Mouse (Mus musculus): ENCODE results near the gene Wnt9b. TPM values are rescaled to one million over a fixed set of nuclear protein-coding genes. Genes with fewer than 3 reads are reported as not detected.
A peak's percentile ranks its signal among the peaks of the same experiment; 100 is the strongest.

The Wnt9b gene
- polyA plus RNA-seq, 1 experiment from 2014 or later = 0.92 TPM

- 92% methylated on average over 2 of the region's 2 CpGs for WGBS
- ATAC-seq = no peak
- Histone ChIP-seq H3K27me3 (ENCODE audit: control insufficient read depth, insufficient read depth, low read depth, low read length) (no peaks in the 10 kb centered on the region), H3K9me3 (replicated peaks; ENCODE audit: control insufficient read depth, low read length, poor library complexity, severe bottlenecking) (no peaks in the 10 kb centered on the region), H3K36me3 (ENCODE audit: control insufficient read depth, insufficient read depth, low read length) (no peaks in the 10 kb centered on the region), H3K27ac (ENCODE audit: low read length) (no peak overlapping the region), H3K9ac (ENCODE audit: low read depth, low read length) (no peak overlapping the region), H3K4me3 (ENCODE audit: low read depth, low read length) (no peak overlapping the region), H3K4me1 (ENCODE audit: control insufficient read depth, insufficient read depth, low read length) (no peaks in the 10 kb centered on the region), H3K4me2 (ENCODE audit: low read length) (no peak overlapping the region)
Observed at GRCm38 (mm10) chr11:103733961-103734360, 15.7 kb downstream of the Wnt9b start.

- Histone ChIP-seq H3K4me3 (ENCODE audit: low read depth, low read length) (no peak overlapping the region), H3K9me3 (replicated peaks; ENCODE audit: control insufficient read depth, low read length, poor library complexity, severe bottlenecking) (no peaks in the 10 kb centered on the region), H3K36me3 (ENCODE audit: control insufficient read depth, insufficient read depth, low read length) (no peaks in the 10 kb centered on the region), H3K4me1 (ENCODE audit: control insufficient read depth, insufficient read depth, low read length) (no peaks in the 10 kb centered on the region), H3K9ac (ENCODE audit: low read depth, low read length) (no peak overlapping the region), H3K4me2 (ENCODE audit: low read length) (no peak overlapping the region), H3K27ac (ENCODE audit: low read length) (no peak overlapping the region), H3K27me3 (ENCODE audit: control insufficient read depth, insufficient read depth, low read depth, low read length) (no peaks in the 10 kb centered on the region)
- 75% methylated on average over 4 of the region's 4 CpGs for WGBS
- no peak for ATAC-seq
Observed at GRCm38 (mm10) chr11:103733069-103733468, 16.6 kb downstream of the Wnt9b start.

GRCm38 (mm10) chr11:103732306-103732705 is 17.3 kb downstream of the Wnt9b start:
- no peaks in the 10 kb centered on the region for H3K4me1 ChIP-seq (ENCODE audit: control insufficient read depth, insufficient read depth, low read length)
- 82% methylated on average over 7 of the region's 7 CpGs for WGBS

GRCm38 (mm10) chr11:103731594-103731993 is 18.0 kb downstream of the Wnt9b start:
- 81% methylated on average over 9 of the region's 9 CpGs for WGBS
- no peak overlapping the region for H3K9ac ChIP-seq (ENCODE audit: low read depth, low read length)
- no peaks in the 10 kb centered on the region for H3K27me3 ChIP-seq (ENCODE audit: control insufficient read depth, insufficient read depth, low read depth, low read length)
- no peak overlapping the region for H3K4me3 ChIP-seq (ENCODE audit: low read depth, low read length)
- no peak overlapping the region for H3K4me2 ChIP-seq (ENCODE audit: low read length)
- no peak overlapping the region for H3K27ac ChIP-seq (ENCODE audit: low read length)
- ATAC-seq = no peak
- H3K4me1 ChIP-seq (ENCODE audit: control insufficient read depth, insufficient read depth, low read length) = no peaks in the 10 kb centered on the region
- H3K9me3 ChIP-seq (replicated peaks; ENCODE audit: control insufficient read depth, low read length, poor library complexity, severe bottlenecking) = no peaks in the 10 kb centered on the region
- H3K36me3 ChIP-seq (ENCODE audit: control insufficient read depth, insufficient read depth, low read length) = no peaks in the 10 kb centered on the region

More at GRCm38 (mm10) chr11:103732306-103732705, 17.3 kb downstream of the Wnt9b start:
- Histone ChIP-seq H3K36me3 (ENCODE audit: control insufficient read depth, insufficient read depth, low read length) (no peaks in the 10 kb centered on the region), H3K4me3 (ENCODE audit: low read depth, low read length) (no peak overlapping the region), H3K27ac (ENCODE audit: low read length) (no peak overlapping the region), H3K4me2 (ENCODE audit: low read length) (no peak overlapping the region), H3K9me3 (replicated peaks; ENCODE audit: control insufficient read depth, low read length, poor library complexity, severe bottlenecking) (no peaks in the 10 kb centered on the region), H3K9ac (ENCODE audit: low read depth, low read length) (no peak overlapping the region), H3K27me3 (ENCODE audit: control insufficient read depth, insufficient read depth, low read depth, low read length) (no peaks in the 10 kb centered on the region)
- no peak for ATAC-seq

- no peak for ATAC-seq
- Histone ChIP-seq H3K27me3 (ENCODE audit: control insufficient read depth, insufficient read depth, low read depth, low read length) (no peaks in the 10 kb centered on the region), H3K9ac (ENCODE audit: low read depth, low read length) (no peak overlapping the region), H3K36me3 (ENCODE audit: control insufficient read depth, insufficient read depth, low read length) (no peaks in the 10 kb centered on the region), H3K4me2 (ENCODE audit: low read length) (no peak overlapping the region), H3K9me3 (replicated peaks; ENCODE audit: control insufficient read depth, low read length, poor library complexity, severe bottlenecking) (no peaks in the 10 kb centered on the region), H3K27ac (ENCODE audit: low read length) (no peak overlapping the region), H3K4me1 (ENCODE audit: control insufficient read depth, insufficient read depth, low read length) (no peaks in the 10 kb centered on the region), H3K4me3 (ENCODE audit: low read depth, low read length) (no peak overlapping the region)
- 73% methylated on average over 9 of the region's 9 CpGs for WGBS
Observed at GRCm38 (mm10) chr11:103729282-103729985, 20.2 kb downstream of the Wnt9b start.

GRCm38 (mm10) chr11:103724331-103724771 is 25.3 kb downstream of the Wnt9b start:
- peaks cover 8% of the 10 kb centered on the region for H3K4me1 ChIP-seq (ENCODE audit: control insufficient read depth, insufficient read depth, low read length)
- H3K27ac ChIP-seq (ENCODE audit: low read length) = no peak overlapping the region
- no peaks in the 10 kb centered on the region for H3K36me3 ChIP-seq (ENCODE audit: control insufficient read depth, insufficient read depth, low read length)
- no peak overlapping the region for H3K4me3 ChIP-seq (ENCODE audit: low read depth, low read length)
- 84% methylated on average over 11 of the region's 11 CpGs for WGBS
- H3K9ac ChIP-seq (ENCODE audit: low read depth, low read length) = no peak overlapping the region
- no peak for ATAC-seq
- H3K9me3 ChIP-seq (replicated peaks; ENCODE audit: control insufficient read depth, low read length, poor library complexity, severe bottlenecking) = no peaks in the 10 kb centered on the region
- no peaks in the 10 kb centered on the region for H3K27me3 ChIP-seq (ENCODE audit: control insufficient read depth, insufficient read depth, low read depth, low read length)
- no peak overlapping the region for H3K4me2 ChIP-seq (ENCODE audit: low read length)

- peak overlapping the region; percentile 49 for H3K4me2 ChIP-seq (ENCODE audit: low read length)
- peak overlapping the region; percentile 72 for H3K27ac ChIP-seq (ENCODE audit: low read length)
- peak overlapping the region; percentile 40; the same call in 1 of the 2 replicates for H3K9ac ChIP-seq (ENCODE audit: low read depth, low read length)
- 14% methylated on average over 9 of the region's 9 CpGs for WGBS
- no peaks in the 10 kb centered on the region for H3K27me3 ChIP-seq (ENCODE audit: control insufficient read depth, insufficient read depth, low read depth, low read length)
- H3K4me1 ChIP-seq (ENCODE audit: control insufficient read depth, insufficient read depth, low read length) = peaks cover 8% of the 10 kb centered on the region
- H3K4me3 ChIP-seq (ENCODE audit: low read depth, low read length) = peak overlapping the region; percentile 18
- peak; percentile 68 for ATAC-seq
- no peaks in the 10 kb centered on the region for H3K9me3 ChIP-seq (replicated peaks; ENCODE audit: control insufficient read depth, low read length, poor library complexity, severe bottlenecking)
- no peaks in the 10 kb centered on the region for H3K36me3 ChIP-seq (ENCODE audit: control insufficient read depth, insufficient read depth, low read length)
Observed at GRCm38 (mm10) chr11:103722040-103722481, 27.6 kb downstream of the Wnt9b start.

- Histone ChIP-seq H3K27me3 (ENCODE audit: control insufficient read depth, insufficient read depth, low read depth, low read length) (no peaks in the 10 kb centered on the region), H3K4me1 (ENCODE audit: control insufficient read depth, insufficient read depth, low read length) (peaks cover 8% of the 10 kb centered on the region), H3K9me3 (replicated peaks; ENCODE audit: control insufficient read depth, low read length, poor library complexity, severe bottlenecking) (no peaks in the 10 kb centered on the region), H3K4me2 (ENCODE audit: low read length) (peak overlapping the region; percentile 49), H3K36me3 (ENCODE audit: control insufficient read depth, insufficient read depth, low read length) (no peaks in the 10 kb centered on the region), H3K4me3 (ENCODE audit: low read depth, low read length) (peak overlapping the region; percentile 18), H3K27ac (ENCODE audit: low read length) (peak overlapping the region; percentile 72), H3K9ac (ENCODE audit: low read depth, low read length) (peak overlapping the region; percentile 40; the same call in 1 of the 2 replicates)
- peak; percentile 72 for ATAC-seq
- WGBS = 17% methylated on average over 15 of the region's 15 CpGs
Observed at GRCm38 (mm10) chr11:103721468-103722039, 28.1 kb downstream of the Wnt9b start.

- no peaks in the 10 kb centered on the region for H3K9me3 ChIP-seq (replicated peaks; ENCODE audit: control insufficient read depth, low read length, poor library complexity, severe bottlenecking)
- H3K4me2 ChIP-seq (ENCODE audit: low read length) = no peak overlapping the region
- H3K4me1 ChIP-seq (ENCODE audit: control insufficient read depth, insufficient read depth, low read length) = peaks cover 8% of the 10 kb centered on the region
- no peaks in the 10 kb centered on the region for H3K36me3 ChIP-seq (ENCODE audit: control insufficient read depth, insufficient read depth, low read length)
- H3K4me3 ChIP-seq (ENCODE audit: low read depth, low read length) = no peak overlapping the region
- no peak overlapping the region for H3K9ac ChIP-seq (ENCODE audit: low read depth, low read length)
- no peak for ATAC-seq
- 55% methylated on average over 5 of the region's 5 CpGs for WGBS
- no peaks in the 10 kb centered on the region for H3K27me3 ChIP-seq (ENCODE audit: control insufficient read depth, insufficient read depth, low read depth, low read length)
- H3K27ac ChIP-seq (ENCODE audit: low read length) = no peak overlapping the region
Observed at GRCm38 (mm10) chr11:103719436-103719835, 30.2 kb downstream of the Wnt9b start.

Measured in midbrain, embryonic 16.5 days (tissue).